Mouse (Mus musculus) leukemia stem cell, adult 10-12 weeks (primary cell): Measurements from ENCODE around the gene Ccdc42. TPM values are rescaled to one million over a fixed set of nuclear protein-coding genes. Genes with fewer than 3 reads are reported as not detected.

ENCODE experiments used
- polyA plus RNA-seq: library from polyadenylated mRNA; stranded (reverse); fragments of >175 nt; gene quantifications from 2 replicates; pipeline ENCODE4 v1.2.3, GENCODE M21; 2012; ENCODE audit warnings: low replicate concordance

The Ccdc42 gene
- not detected in 2 replicates for polyA plus RNA-seq

GRCm38 (mm10) chr11:68586721-68587120 lies at the start of gene Ccdc42:
Ccdc42 (plus strand) TSS chr11:68587021.

GRCm38 (mm10) chr11:68555918-68556584 lies 30.8 kb upstream of the Ccdc42 start, which contains the start of gene Mfsd6l:
Mfsd6l (plus strand) TSS chr11:68556186.

Other genes with a start within 250 kb of the Ccdc42 start
- gene Ntn1, start 186.2 kb upstream of the Ccdc42 start, polyA plus RNA-seq: 0.05 and 0.14 TPM in 2 replicates
- gene Pik3r5, start 154.9 kb upstream of the Ccdc42 start, polyA plus RNA-seq: 26.0 and 35.2 TPM in 2 replicates
- gene Pik3r6, start 84.0 kb upstream of the Ccdc42 start, polyA plus RNA-seq: 0.46 and 0.64 TPM in 2 replicates
- gene Mfsd6l, start 30.8 kb upstream of the Ccdc42 start, polyA plus RNA-seq: not detected in 2 replicates
- gene Myh10, start 104.5 kb downstream of the Ccdc42 start, polyA plus RNA-seq: 30.1 and 60.1 TPM in 2 replicates